ENCODE assay signal across 17 mouse cellular contexts in the genomic region with DNA sequence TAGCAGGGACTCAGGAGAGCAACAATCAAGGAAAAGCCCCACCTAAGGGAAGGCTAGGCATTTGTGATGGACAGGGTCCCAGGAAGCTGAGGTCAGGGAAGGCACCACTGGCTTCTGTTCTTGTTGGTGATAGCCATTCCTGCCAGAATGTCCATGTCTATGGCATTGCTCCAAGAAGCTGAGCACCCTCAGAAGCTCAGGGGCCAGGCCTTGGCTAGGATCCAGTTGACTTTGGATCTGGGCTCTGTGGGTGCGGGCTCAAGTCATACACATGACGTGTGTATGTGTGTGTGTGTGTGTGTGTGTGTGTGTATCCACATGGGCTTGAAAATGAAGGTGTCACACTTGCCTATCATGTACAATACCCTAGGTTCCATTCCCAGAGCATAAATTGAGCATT. TPM values are rescaled to one million over a fixed set of nuclear protein-coding genes. Genes with fewer than 3 reads are reported as not detected.
DNase-seq lines count a peak whose midpoint lies in the region; ATAC-seq lines count a peak whose summit lies in the region.
"Had no signal": no experiment of that assay in that cellular context is flagged by ENCODE, and none has a peak within 500 bp of the region (broad histone marks: within the 10 kb centered on the region; RNA-seq: fewer than 3 reads in every experiment).

No protein-coding gene starts in this region.

- ATAC-seq in CD4-positive, CD25-positive, alpha-beta regulatory T cell, adult 4 months: no peak
- ATAC-seq: midbrain, embryonic 16.5 days had no signal

- peak; percentile 30 for DNase-seq in heart, postnatal 4 days
- DNase-seq in heart, adult 8-10 months (ENCODE audit: low spot score): no peak
- DNase-seq in MN1 (ENCODE audit: low spot score): peak; percentile 62
- peak; percentile 64 to 76 for DNase-seq in lung, adult 18-20 months
- DNase-seq in lung, postnatal 14 days: peak; percentile 59
- DNase-seq in right cerebral cortex, postnatal 25 days: no peak
- DNase-seq: B cell, adult 2 months; cerebellum, adult 9-11 months; gastrocnemius, postnatal 25 days; heart, adult 2 months; kidney, adult 9 months; retina, postnatal 1 day; thymus, postnatal 4 days had no signal

RNA-seq across cellular contexts. Expression of a gene that starts 23.6 kb away (rescaled TPM):
- 100 to 1,000 TPM; 130 to 153 TPM for total RNA-seq in heart, postnatal 4 days (2021)
- total RNA-seq in heart, adult 8-10 months (2022): 100 to 1,000 TPM in 1 of 4 experiments, 10 to 100 TPM in 3; 84.8 to 109 (median 93.8) TPM
- polyA plus RNA-seq in CD4-positive, CD25-positive, alpha-beta regulatory T cell, adult 4 months (2017; shearing (Covaris generic)): 100 to 1,000 TPM; 165 to 229 TPM

RNA-seq across cellular contexts. Expression of a gene that starts 39.2 kb away (rescaled TPM):
- not detected for total RNA-seq in heart, postnatal 4 days (2021)
- total RNA-seq in heart, adult 8-10 months (2022): under 1 TPM in 1 of 4 experiments, not detected in 3; 0.29 TPM
- not detected for polyA plus RNA-seq in CD4-positive, CD25-positive, alpha-beta regulatory T cell, adult 4 months (2017; shearing (Covaris generic))
- total RNA-seq: heart, adult 2 months; MEL had no signal
- polyA plus RNA-seq: spleen, adult 2 months had no signal

RNA-seq across cellular contexts. Expression of a gene that starts 58.3 kb away (rescaled TPM):
- total RNA-seq in heart, postnatal 4 days (2021): 10 to 100 TPM; 10.4 to 11.3 TPM
- total RNA-seq in heart, adult 8-10 months (2022): 1 to 10 TPM; 7.1 to 8.4 (median 7.6) TPM
- polyA plus RNA-seq in CD4-positive, CD25-positive, alpha-beta regulatory T cell, adult 4 months (2017; shearing (Covaris generic)): 10 to 100 TPM; 29.4 to 39.4 TPM

Comparison
In these comparisons a context has a peak if more than half of its experiments do, and no peak if none do; other contexts are left out.
1. DNase-seq: peak in heart, postnatal 4 days (single experiment), MN1 (single experiment), lung, adult 18-20 months (2 of 2) and lung, postnatal 14 days (single experiment); none in heart, adult 8-10 months (single experiment) and right cerebral cortex, postnatal 25 days (single experiment).